In the genomic region with DNA sequence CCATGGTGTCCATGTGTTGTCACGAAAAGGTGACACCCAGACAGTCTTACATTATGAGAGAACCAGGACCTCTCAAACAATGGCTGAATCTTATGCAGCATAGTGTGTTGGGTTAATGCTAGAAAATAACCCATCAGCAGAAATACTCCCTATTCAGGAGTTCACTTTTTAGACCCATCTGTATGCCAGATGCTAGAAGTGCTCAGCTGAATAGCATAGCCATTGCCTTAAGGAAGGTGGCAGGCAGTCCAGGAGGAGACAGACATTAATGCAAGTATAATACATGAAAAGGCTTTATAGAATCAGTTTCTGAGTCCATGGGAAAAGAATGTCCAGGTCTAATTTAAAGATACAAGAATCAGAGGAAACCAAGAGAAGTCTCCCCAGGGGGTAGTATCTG, we compare ENCODE assay signal across 19 mouse cellular contexts.
DNase-seq lines count a peak whose midpoint lies in the region; ATAC-seq lines count a peak whose summit lies in the region.
"Had no signal": no experiment of that assay in that cellular context is flagged by ENCODE, and none has a peak within 500 bp of the region (broad histone marks: within the 10 kb centered on the region; RNA-seq: fewer than 3 reads in every experiment).

No protein-coding gene starts in this region.

- no peaks in the 10 kb centered on the region for H3K9me3 ChIP-seq in hindbrain, embryonic 12.5 days (replicated peaks)
- H3K9me3 ChIP-seq in hindbrain, embryonic 10.5 days = no peaks in the 10 kb centered on the region
- no peaks in the 10 kb centered on the region for H3K9me3 ChIP-seq in hindbrain, embryonic 14.5 days (ENCODE audit: control insufficient read depth, low read length)
- no peaks in the 10 kb centered on the region for H3K9me3 ChIP-seq in midbrain, embryonic 16.5 days (replicated peaks; ENCODE audit: control insufficient read depth, low read length, poor library complexity, severe bottlenecking)
- H3K9me3 ChIP-seq: liver, embryonic 13.5 days had no signal

- H3K9ac ChIP-seq in hindbrain, embryonic 12.5 days = no peak overlapping the region
- no peak overlapping the region for H3K9ac ChIP-seq in hindbrain, embryonic 14.5 days
- H3K9ac ChIP-seq in midbrain, embryonic 16.5 days (ENCODE audit: low read depth, low read length) = 0 out of 2 replicates have a peak overlapping the region, but pooled peaks have one; percentile 4
- H3K9ac ChIP-seq: forebrain, postnatal 0 days; liver, embryonic 13.5 days had no signal

- ATAC-seq in hindbrain, embryonic 12.5 days (ENCODE audit: low FRiP score) = peak; percentile 69
- ATAC-seq in hindbrain, embryonic 14.5 days (ENCODE audit: low FRiP score) = 0 out of 2 replicates have a peak, but pooled peaks have one; percentile 25
- peak; percentile 52; the same call in 1 of the 2 replicates for ATAC-seq in midbrain, embryonic 16.5 days
- ATAC-seq: forebrain, postnatal 0 days; inflammation-experienced regulatory T-cells, adult 6 months had no signal

- no peak overlapping the region for H3K27ac ChIP-seq in hindbrain, embryonic 12.5 days
- H3K27ac ChIP-seq in hindbrain, embryonic 10.5 days = no peak overlapping the region
- no peak overlapping the region for H3K27ac ChIP-seq in hindbrain, embryonic 14.5 days
- peak overlapping the region; percentile 45 for H3K27ac ChIP-seq in midbrain, embryonic 16.5 days (ENCODE audit: low read length)
- H3K27ac ChIP-seq: gastrocnemius, adult 2 months; liver, embryonic 13.5 days had no signal

- DNase-seq in hindbrain, embryonic 10.5 days (ENCODE audit: low spot score) = no peak
- DNase-seq in embryo, embryonic 11 days = peak; percentile 30
- DNase-seq in hindbrain, embryonic 14.5 days (ENCODE audit: low spot score) = no peak
- no peak for DNase-seq in left cerebral cortex, adult 9 months (ENCODE audit: low spot score in 2 of 2)
- no peak for DNase-seq in right cerebral cortex, adult 18-20 months
- no peak for DNase-seq in left cerebral cortex, adult 8-10 months (ENCODE audit: low spot score in 2 of 2)
- DNase-seq: adrenal gland, postnatal 10 days; cerebellum, adult 2 months; forebrain, postnatal 0 days; gastrocnemius, adult 2 months; kidney, adult 9 months; kidney, postnatal 36 days; layer of hippocampus, adult 9-11 months; liver, embryonic 13.5 days; thymus, postnatal 25 days had no signal

- 79% methylated on average over 1 of the region's 1 CpGs for WGBS in hindbrain, embryonic 12.5 days
- 82% methylated on average over 1 of the region's 1 CpGs for WGBS in hindbrain, embryonic 10.5 days
- 83% methylated on average over 1 of the region's 1 CpGs for WGBS in hindbrain, embryonic 14.5 days
- 79% methylated on average over 1 of the region's 1 CpGs for WGBS in midbrain, embryonic 16.5 days

- H3K4me2 ChIP-seq in hindbrain, embryonic 12.5 days (replicated peaks) = no peak overlapping the region
- no peak overlapping the region for H3K4me2 ChIP-seq in hindbrain, embryonic 14.5 days (replicated peaks)
- H3K4me2 ChIP-seq in midbrain, embryonic 16.5 days (ENCODE audit: low read length) = no peak overlapping the region
- H3K4me2 ChIP-seq: liver, embryonic 13.5 days had no signal

- no peaks in the 10 kb centered on the region for H3K27me3 ChIP-seq in hindbrain, embryonic 12.5 days
- H3K27me3 ChIP-seq in hindbrain, embryonic 10.5 days (ENCODE audit: insufficient read depth, poor library complexity, severe bottlenecking) = no peaks in the 10 kb centered on the region
- H3K27me3 ChIP-seq in hindbrain, embryonic 14.5 days (ENCODE audit: control insufficient read depth, insufficient read depth, low read length) = no peaks in the 10 kb centered on the region
- no peaks in the 10 kb centered on the region for H3K27me3 ChIP-seq in midbrain, embryonic 16.5 days (ENCODE audit: control insufficient read depth, insufficient read depth, low read depth, low read length)
- H3K27me3 ChIP-seq: liver, embryonic 13.5 days had no signal

- peaks cover 5% of the 10 kb centered on the region; the same call in 1 of the 2 replicates for H3K4me1 ChIP-seq in hindbrain, embryonic 12.5 days
- H3K4me1 ChIP-seq in hindbrain, embryonic 10.5 days (replicated peaks) = peaks cover 4% of the 10 kb centered on the region
- H3K4me1 ChIP-seq in hindbrain, embryonic 14.5 days (replicated peaks; ENCODE audit: control insufficient read depth, insufficient read depth, low read length) = no peaks in the 10 kb centered on the region
- H3K4me1 ChIP-seq in midbrain, embryonic 16.5 days (ENCODE audit: control insufficient read depth, insufficient read depth, low read length) = 0 out of 2 replicates have a peak, but pooled peaks cover 2% of the 10 kb centered on the region
- H3K4me1 ChIP-seq: liver, embryonic 13.5 days had no signal

- H3K36me3 ChIP-seq in hindbrain, embryonic 12.5 days = no peaks in the 10 kb centered on the region
- no peaks in the 10 kb centered on the region for H3K36me3 ChIP-seq in hindbrain, embryonic 10.5 days
- no peaks in the 10 kb centered on the region; the same call in 1 of the 2 replicates for H3K36me3 ChIP-seq in hindbrain, embryonic 14.5 days (replicated peaks; ENCODE audit: control insufficient read depth, insufficient read depth)
- H3K36me3 ChIP-seq in midbrain, embryonic 16.5 days (ENCODE audit: control insufficient read depth, insufficient read depth, low read length) = no peaks in the 10 kb centered on the region
- H3K36me3 ChIP-seq: liver, embryonic 13.5 days had no signal

- no peak overlapping the region for H3K4me3 ChIP-seq in hindbrain, embryonic 12.5 days
- no peak overlapping the region for H3K4me3 ChIP-seq in hindbrain, embryonic 10.5 days
- no peak overlapping the region for H3K4me3 ChIP-seq in hindbrain, embryonic 14.5 days (replicated peaks; ENCODE audit: low read length)
- no peak overlapping the region for H3K4me3 ChIP-seq in midbrain, embryonic 16.5 days (ENCODE audit: low read depth, low read length)
- H3K4me3 ChIP-seq: gastrocnemius, adult 2 months; liver, embryonic 13.5 days; myocyte had no signal
